In the genomic region with DNA sequence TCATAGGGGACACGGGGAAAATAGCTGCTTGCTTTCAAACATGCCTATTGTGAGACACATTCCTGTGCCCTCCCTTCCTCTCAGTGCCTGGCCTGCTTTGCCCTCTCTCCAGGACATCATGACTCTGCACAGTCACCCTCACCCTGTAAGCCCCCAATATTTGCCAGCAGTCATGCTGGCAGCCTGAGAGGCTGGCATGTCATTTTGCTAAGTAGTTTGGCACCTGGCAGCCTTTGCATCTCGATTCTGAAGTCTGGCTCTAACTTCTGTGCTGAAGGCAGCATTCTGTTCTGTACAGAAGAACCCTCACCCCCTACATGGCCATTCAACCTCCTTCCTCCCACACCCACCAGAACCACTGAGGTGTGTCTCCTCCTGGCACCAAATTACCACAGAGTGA, we compare ENCODE assay signal across 19 mouse cellular contexts.
DNase-seq lines count a peak whose midpoint lies in the region; ATAC-seq lines count a peak whose summit lies in the region.
"Had no signal": no experiment of that assay in that cellular context is flagged by ENCODE, and none has a peak within 500 bp of the region (broad histone marks: within the 10 kb centered on the region; RNA-seq: fewer than 3 reads in every experiment).

No protein-coding gene starts in this region.

- no peaks in the 10 kb centered on the region for H3K9me3 ChIP-seq in forebrain, embryonic 15.5 days
- no peaks in the 10 kb centered on the region for H3K9me3 ChIP-seq in forebrain, embryonic 10.5 days
- no peaks in the 10 kb centered on the region for H3K9me3 ChIP-seq in kidney, embryonic 16.5 days (ENCODE audit: low read length)
- H3K9me3 ChIP-seq in forebrain, embryonic 16.5 days (ENCODE audit: control insufficient read depth, low read length) = no peaks in the 10 kb centered on the region
- no peaks in the 10 kb centered on the region for H3K9me3 ChIP-seq in intestine, embryonic 16.5 days (ENCODE audit: control insufficient read depth, low read length)
- H3K9me3 ChIP-seq: embryonic facial prominence, embryonic 13.5 days; heart, embryonic 13.5 days; kidney, embryonic 15.5 days; liver, embryonic 12.5 days; midbrain, embryonic 10.5 days had no signal

- no peaks in the 10 kb centered on the region for H3K4me1 ChIP-seq in forebrain, embryonic 15.5 days
- no peaks in the 10 kb centered on the region for H3K4me1 ChIP-seq in forebrain, embryonic 10.5 days
- 0 out of 2 replicates have a peak, but pooled peaks cover 1% of the 10 kb centered on the region for H3K4me1 ChIP-seq in kidney, embryonic 16.5 days (ENCODE audit: insufficient read depth, low read length)
- H3K4me1 ChIP-seq in forebrain, embryonic 16.5 days (replicated peaks; ENCODE audit: control insufficient read depth, insufficient read depth, low read length) = peaks cover 2% of the 10 kb centered on the region; the same call in 1 of the 2 replicates
- no peaks in the 10 kb centered on the region for H3K4me1 ChIP-seq in intestine, embryonic 16.5 days (ENCODE audit: control insufficient read depth, insufficient read depth, low read length)
- H3K4me1 ChIP-seq: embryonic facial prominence, embryonic 13.5 days; heart, embryonic 13.5 days; kidney, embryonic 15.5 days; liver, embryonic 12.5 days had no signal

- 0 out of 2 replicates have a peak, but pooled peaks have one; percentile 46 for ATAC-seq in forebrain, embryonic 15.5 days (replicated peaks)
- 0 out of 2 replicates have a peak, but pooled peaks have one; percentile 73 for ATAC-seq in kidney, embryonic 16.5 days (ENCODE audit: low FRiP score, low TSS enrichment)
- ATAC-seq in forebrain, embryonic 16.5 days = peak; percentile 43; the same call in 1 of the 2 replicates
- ATAC-seq in intestine, embryonic 16.5 days = no peak
- ATAC-seq: inflammation-experienced regulatory T-cells, adult 6 months; liver, embryonic 12.5 days had no signal

- no peak overlapping the region for H3K9ac ChIP-seq in forebrain, embryonic 15.5 days (replicated peaks)
- H3K9ac ChIP-seq in kidney, embryonic 16.5 days (replicated peaks; ENCODE audit: low read length) = no peak overlapping the region
- no peak overlapping the region for H3K9ac ChIP-seq in forebrain, embryonic 16.5 days (replicated peaks; ENCODE audit: low read depth, low read length)
- H3K9ac ChIP-seq in intestine, embryonic 16.5 days (ENCODE audit: low read depth, low read length) = no peak overlapping the region
- H3K9ac ChIP-seq: embryonic facial prominence, embryonic 13.5 days; heart, embryonic 13.5 days; kidney, embryonic 15.5 days; liver, embryonic 12.5 days; lung, embryonic 14.5 days had no signal

- intact Hi-C loops in heart, postnatal 36 days (cut with DNase I) = no loop called here

- no peaks in the 10 kb centered on the region for H3K36me3 ChIP-seq in forebrain, embryonic 15.5 days
- no peaks in the 10 kb centered on the region for H3K36me3 ChIP-seq in forebrain, embryonic 10.5 days (replicated peaks)
- no peaks in the 10 kb centered on the region for H3K36me3 ChIP-seq in kidney, embryonic 16.5 days (ENCODE audit: insufficient read depth, low read length)
- H3K36me3 ChIP-seq in forebrain, embryonic 16.5 days (ENCODE audit: control insufficient read depth, insufficient read depth) = no peaks in the 10 kb centered on the region
- no peaks in the 10 kb centered on the region for H3K36me3 ChIP-seq in intestine, embryonic 16.5 days (ENCODE audit: control insufficient read depth, insufficient read depth, low read length)
- H3K36me3 ChIP-seq: embryonic facial prominence, embryonic 13.5 days; heart, embryonic 13.5 days; kidney, embryonic 15.5 days; liver, embryonic 12.5 days; midbrain, embryonic 10.5 days had no signal

- no peaks in the 10 kb centered on the region for H3K27me3 ChIP-seq in forebrain, embryonic 15.5 days
- H3K27me3 ChIP-seq in forebrain, embryonic 10.5 days (ENCODE audit: poor library complexity, severe bottlenecking) = no peaks in the 10 kb centered on the region
- no peaks in the 10 kb centered on the region for H3K27me3 ChIP-seq in kidney, embryonic 16.5 days (ENCODE audit: insufficient read depth, low read length)
- no peaks in the 10 kb centered on the region for H3K27me3 ChIP-seq in forebrain, embryonic 16.5 days (replicated peaks; ENCODE audit: control insufficient read depth, insufficient read depth, low read length)
- H3K27me3 ChIP-seq in intestine, embryonic 16.5 days (replicated peaks; ENCODE audit: control insufficient read depth, insufficient read depth, low read length) = no peaks in the 10 kb centered on the region
- H3K27me3 ChIP-seq: embryonic facial prominence, embryonic 13.5 days; heart, embryonic 13.5 days; kidney, embryonic 15.5 days; liver, embryonic 12.5 days had no signal

- 31% methylated on average over 2 of the region's 2 CpGs for WGBS in forebrain, embryonic 15.5 days
- 65% methylated on average over 2 of the region's 2 CpGs for WGBS in forebrain, embryonic 10.5 days
- 48% methylated on average over 2 of the region's 2 CpGs for WGBS in kidney, embryonic 16.5 days
- WGBS in forebrain, embryonic 16.5 days = 32% methylated on average over 2 of the region's 2 CpGs
- 58% methylated on average over 2 of the region's 2 CpGs for WGBS in intestine, embryonic 16.5 days

- no peak overlapping the region for H3K4me2 ChIP-seq in forebrain, embryonic 15.5 days (replicated peaks)
- H3K4me2 ChIP-seq in kidney, embryonic 16.5 days (replicated peaks; ENCODE audit: low read depth, low read length) = no peak overlapping the region
- no peak overlapping the region for H3K4me2 ChIP-seq in forebrain, embryonic 16.5 days (ENCODE audit: low read length)
- H3K4me2 ChIP-seq in intestine, embryonic 16.5 days (ENCODE audit: low read depth, low read length) = no peak overlapping the region
- H3K4me2 ChIP-seq: embryonic facial prominence, embryonic 13.5 days; heart, embryonic 13.5 days; kidney, embryonic 15.5 days; liver, embryonic 12.5 days; lung, embryonic 14.5 days had no signal

- DNase-seq in forebrain, embryonic 10.5 days (ENCODE audit: extremely low spot score, low spot score) = no peak
- DNase-seq in kidney, postnatal 4 days = no peak
- peak; percentile 15 to 30 for DNase-seq in heart, postnatal 36 days
- no peak for DNase-seq in adrenal gland, adult 2 months
- DNase-seq: adrenal gland, postnatal 14 days; B cell, adult 2 months; cerebellum, adult 18-20 months; lung, embryonic 14.5 days; lung, postnatal 4 days had no signal

- H3K4me3 ChIP-seq in forebrain, embryonic 15.5 days = no peak overlapping the region
- no peak overlapping the region for H3K4me3 ChIP-seq in forebrain, embryonic 10.5 days
- H3K4me3 ChIP-seq in kidney, embryonic 16.5 days (ENCODE audit: low read length) = no peak overlapping the region
- H3K4me3 ChIP-seq in forebrain, embryonic 16.5 days (replicated peaks; ENCODE audit: low read length) = no peak overlapping the region
- no peak overlapping the region for H3K4me3 ChIP-seq in intestine, embryonic 16.5 days (ENCODE audit: low read length)
- H3K4me3 ChIP-seq: embryonic facial prominence, embryonic 13.5 days; heart, embryonic 13.5 days; kidney, embryonic 15.5 days; liver, embryonic 12.5 days; midbrain, embryonic 10.5 days had no signal

- no peak overlapping the region for H3K27ac ChIP-seq in forebrain, embryonic 15.5 days (replicated peaks)
- no peak overlapping the region for H3K27ac ChIP-seq in forebrain, embryonic 10.5 days
- H3K27ac ChIP-seq in kidney, embryonic 16.5 days (ENCODE audit: low read length) = no peak overlapping the region
- no peak overlapping the region for H3K27ac ChIP-seq in forebrain, embryonic 16.5 days (ENCODE audit: low read length)
- no peak overlapping the region for H3K27ac ChIP-seq in intestine, embryonic 16.5 days (ENCODE audit: low read length)
- H3K27ac ChIP-seq: embryonic facial prominence, embryonic 13.5 days; heart, embryonic 13.5 days; kidney, embryonic 15.5 days; liver, embryonic 12.5 days; midbrain, embryonic 10.5 days had no signal

Comparison
In these comparisons a context has a peak if more than half of its experiments do, and no peak if none do; other contexts are left out.
1. DNase-seq: peak in heart, postnatal 36 days (2 of 2); none in forebrain, embryonic 10.5 days (single experiment), kidney, postnatal 4 days (0 of 2) and adrenal gland, adult 2 months (single experiment).